9 mouse cellular contexts compared by ENCODE assay signal in the genomic region with DNA sequence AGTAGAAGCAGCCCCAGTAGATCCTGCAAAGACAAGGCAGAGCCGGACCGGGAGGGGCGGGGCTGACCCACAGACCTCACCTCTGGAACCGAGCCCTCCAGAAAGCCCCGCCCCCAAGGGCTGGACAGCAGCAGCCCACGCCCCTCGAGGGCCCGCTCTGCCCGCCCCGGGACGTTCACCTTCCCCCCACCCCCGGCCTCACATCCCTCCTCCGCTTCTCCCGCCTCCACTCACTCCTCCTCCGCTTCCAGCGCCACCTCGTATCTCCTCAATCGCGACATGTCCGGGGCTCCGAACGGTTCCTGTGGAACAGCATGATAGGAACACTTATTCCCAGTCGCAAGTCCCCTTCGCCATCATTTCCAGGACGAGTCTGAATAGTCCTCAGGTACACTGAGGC. TPM values are rescaled to one million over a fixed set of nuclear protein-coding genes. Genes with fewer than 3 reads are reported as not detected.
A peak's percentile ranks its signal among the peaks of the same experiment; 100 is the strongest.
DNase-seq lines count a peak whose midpoint lies in the region; ATAC-seq lines count a peak whose summit lies in the region.
"Not testable (repeated sequence)": the region's sequence is repeated elsewhere in the genome, so short reads cannot be mapped to it uniquely, and the experiment has no call there.
"Had no signal": no experiment of that assay in that cellular context is flagged by ENCODE, and none has a peak within 500 bp of the region (broad histone marks: within the 10 kb centered on the region; RNA-seq: fewer than 3 reads in every experiment).

No protein-coding gene starts in this region.

- H3K4me3 ChIP-seq in hindbrain, embryonic 16.5 days (ENCODE audit: low read length), result peak overlapping the region; percentile 45
- peak overlapping the region; percentile 23; the same call in 1 of the 2 replicates for H3K4me3 ChIP-seq in limb, embryonic 11.5 days (ENCODE audit: low read depth, low read length)

- not testable (repeated sequence) for H3K27me3 ChIP-seq in hindbrain, embryonic 16.5 days (replicated peaks; ENCODE audit: control insufficient read depth, insufficient read depth, low read length); limb, embryonic 11.5 days (ENCODE audit: control insufficient read depth, insufficient read depth, low read length)

- H3K36me3 ChIP-seq in hindbrain, embryonic 16.5 days (ENCODE audit: control insufficient read depth, insufficient read depth, low read length); limb, embryonic 11.5 days (ENCODE audit: control insufficient read depth, insufficient read depth, low read length): not testable (repeated sequence)

- peak; percentile 91 for DNase-seq in adrenal gland, adult 2 months
- peak; percentile 74 for DNase-seq in embryo, embryonic 10.5 days (ENCODE audit: low spot score)
- DNase-seq in gastrocnemius, postnatal 4 days (ENCODE audit: low spot score in 2 of 2), result peak; percentile 48 to 72
- DNase-seq in limb, embryonic 11.5 days (ENCODE audit: low spot score), result peak; percentile 71
- DNase-seq in retina, postnatal 7 days (ENCODE audit: low read depth, low spot score), result peak; percentile 30
- peak; percentile 71 for DNase-seq in urinary bladder, adult 18-20 months (ENCODE audit: low spot score in 2 of 2)

- under 1% methylated on average over 18 of the region's 25 CpGs for WGBS in hindbrain, embryonic 16.5 days
- under 1% methylated on average over 14 of the region's 25 CpGs for WGBS in limb, embryonic 11.5 days

- not testable (repeated sequence) for H3K4me1 ChIP-seq in hindbrain, embryonic 16.5 days (ENCODE audit: control insufficient read depth, insufficient read depth, low read depth, low read length); limb, embryonic 11.5 days (ENCODE audit: control insufficient read depth, insufficient read depth, low read length)

- peak overlapping the region; percentile 61 for H3K9ac ChIP-seq in hindbrain, embryonic 16.5 days (ENCODE audit: low read depth, low read length)
- not testable (repeated sequence) for H3K9ac ChIP-seq in limb, embryonic 11.5 days (ENCODE audit: low read length)

- H3K4me2 ChIP-seq in hindbrain, embryonic 16.5 days (ENCODE audit: low read length), result peak overlapping the region; percentile 48
- peak overlapping the region; percentile 33; the same call in 1 of the 2 replicates for H3K4me2 ChIP-seq in limb, embryonic 11.5 days (ENCODE audit: low read depth, severe bottlenecking)

- peak overlapping the region; percentile 66 for H3K27ac ChIP-seq in hindbrain, embryonic 16.5 days (ENCODE audit: low read depth, low read length)
- not testable (repeated sequence) for H3K27ac ChIP-seq in limb, embryonic 11.5 days (replicated peaks; ENCODE audit: low read depth, low read length)

- not testable (repeated sequence) for ATAC-seq in hindbrain, embryonic 16.5 days; limb, embryonic 11.5 days (ENCODE audit: insufficient number of reproducible peaks, low FRiP score, low TSS enrichment, low read depth)
- peak; percentile 69; the same call in 1 of the 2 replicates for ATAC-seq in megakaryocyte, adult 5-6 weeks (ENCODE audit: poor library complexity, severe bottlenecking)

- not testable (repeated sequence) for H3K9me3 ChIP-seq in hindbrain, embryonic 16.5 days (ENCODE audit: control insufficient read depth, low read length); limb, embryonic 11.5 days (ENCODE audit: control insufficient read depth, low read length)

RNA-seq across cellular contexts. Expression of gene Ccl27a, which starts 0.5 kb away (rescaled TPM):
- total RNA-seq in adrenal gland, adult 2 months (2021), result 10 to 100 TPM; 31.1 to 42.7 TPM
- 74.2 and 96.3 TPM in 2 replicates for polyA plus RNA-seq in adrenal gland, adult 2 months (2012; rRNA removed)
- 10 to 100 TPM; 26.2 to 27.4 TPM for total RNA-seq in gastrocnemius, postnatal 4 days (2021)
- polyA plus RNA-seq in hindbrain, embryonic 16.5 days (2015; fragmentation: Nextera tagmentation; extraction: Ambion mirVana), result 260 and 276 TPM in 2 replicates
- polyA plus RNA-seq in limb, embryonic 11.5 days (2014; fragmentation: Nextera tagmentation; extraction: Ambion mirVana), result 29.9 and 40.0 TPM in 2 replicates
- total RNA-seq in megakaryocyte, adult 5-6 weeks (2015), result 6.1 and 7.1 TPM in 2 replicates
- total RNA-seq in megakaryocyte, adult 5-6 weeks (2017), result 4.4 and 5.2 TPM in 2 replicates

RNA-seq across cellular contexts. Expression of gene Sigmar1, which starts 17.5 kb away (rescaled TPM):
- total RNA-seq in adrenal gland, adult 2 months (2021), result 10 to 100 TPM; 83.8 to 86.7 TPM
- 139 and 145 TPM in 2 replicates for polyA plus RNA-seq in adrenal gland, adult 2 months (2012; rRNA removed)
- 10 to 100 TPM; 25.7 to 27.4 TPM for total RNA-seq in gastrocnemius, postnatal 4 days (2021)
- 86.8 and 96.3 TPM in 2 replicates for polyA plus RNA-seq in hindbrain, embryonic 16.5 days (2015; fragmentation: Nextera tagmentation; extraction: Ambion mirVana)
- polyA plus RNA-seq in limb, embryonic 11.5 days (2014; fragmentation: Nextera tagmentation; extraction: Ambion mirVana), result 73.5 and 83.4 TPM in 2 replicates
- 54.5 and 70.0 TPM in 2 replicates for total RNA-seq in megakaryocyte, adult 5-6 weeks (2015)
- 66.2 and 71.0 TPM in 2 replicates for total RNA-seq in megakaryocyte, adult 5-6 weeks (2017)

RNA-seq across cellular contexts. Expression of gene Galt, which starts 18.5 kb away (rescaled TPM):
- 10 to 100 TPM; 42.9 to 43.3 TPM for total RNA-seq in adrenal gland, adult 2 months (2021)
- polyA plus RNA-seq in adrenal gland, adult 2 months (2012; rRNA removed), result 113 and 117 TPM in 2 replicates
- 10 to 100 TPM; 24.0 to 24.1 TPM for total RNA-seq in gastrocnemius, postnatal 4 days (2021)
- 60.9 and 61.8 TPM in 2 replicates for polyA plus RNA-seq in hindbrain, embryonic 16.5 days (2015; fragmentation: Nextera tagmentation; extraction: Ambion mirVana)
- polyA plus RNA-seq in limb, embryonic 11.5 days (2014; fragmentation: Nextera tagmentation; extraction: Ambion mirVana), result 40.6 and 42.6 TPM in 2 replicates
- 20.4 and 21.7 TPM in 2 replicates for total RNA-seq in megakaryocyte, adult 5-6 weeks (2015)
- total RNA-seq in megakaryocyte, adult 5-6 weeks (2017), result 18.7 and 24.3 TPM in 2 replicates

RNA-seq across cellular contexts. Expression of gene Arid3c, which starts 42.6 kb away (rescaled TPM):
- total RNA-seq in adrenal gland, adult 2 months (2021), result not detected
- not detected in 2 replicates for polyA plus RNA-seq in adrenal gland, adult 2 months (2012; rRNA removed)
- not detected for total RNA-seq in gastrocnemius, postnatal 4 days (2021)
- 0.76 and 0.84 TPM in 2 replicates for polyA plus RNA-seq in hindbrain, embryonic 16.5 days (2015; fragmentation: Nextera tagmentation; extraction: Ambion mirVana)
- polyA plus RNA-seq in limb, embryonic 11.5 days (2014; fragmentation: Nextera tagmentation; extraction: Ambion mirVana), result not detected in 2 replicates
- total RNA-seq in megakaryocyte, adult 5-6 weeks (2015), result not detected in 2 replicates
- total RNA-seq in megakaryocyte, adult 5-6 weeks (2017), result not detected in 2 replicates
- total RNA-seq: layer of hippocampus, postnatal 14 days had no signal

RNA-seq across cellular contexts. Expression of gene Dctn3, which starts 50.5 kb away (rescaled TPM):
- 100 to 1,000 TPM; 105 to 128 TPM for total RNA-seq in adrenal gland, adult 2 months (2021)
- 51.7 and 60.7 TPM in 2 replicates for polyA plus RNA-seq in adrenal gland, adult 2 months (2012; rRNA removed)
- total RNA-seq in gastrocnemius, postnatal 4 days (2021), result 10 to 100 TPM; 49.8 to 52.9 TPM
- 309 and 323 TPM in 2 replicates for polyA plus RNA-seq in hindbrain, embryonic 16.5 days (2015; fragmentation: Nextera tagmentation; extraction: Ambion mirVana)
- polyA plus RNA-seq in limb, embryonic 11.5 days (2014; fragmentation: Nextera tagmentation; extraction: Ambion mirVana), result 94.3 and 104 TPM in 2 replicates
- total RNA-seq in megakaryocyte, adult 5-6 weeks (2015), result 80.5 and 92.2 TPM in 2 replicates
- total RNA-seq in megakaryocyte, adult 5-6 weeks (2017), result 73.5 and 100 TPM in 2 replicates

Comparison
In these comparisons a context has a peak if more than half of its experiments do, and no peak if none do; other contexts are left out.
1. DNase-seq: peak in every context shown above with its lines; median percentile 91 in adrenal gland, adult 2 months; 74 in embryo, embryonic 10.5 days; 71 in limb, embryonic 11.5 days; 71 in urinary bladder, adult 18-20 months; 60 in gastrocnemius, postnatal 4 days; 30 in retina, postnatal 7 days.